Mouse (Mus musculus) cortical plate, adult 2 months (tissue): ENCODE results near the gene Ptprg. TPM values are rescaled to one million over a fixed set of nuclear protein-coding genes. Genes with fewer than 3 reads are reported as not detected.

Source experiments
- H3K27ac ChIP-seq: fragments of 200-500 bp; 2 replicates; pipeline ENCODE4 v1.5.1; 2012; ENCODE audit warnings: low read length, control low read depth, inconsistent platforms; ENCODE audit not compliant: insufficient read depth
- H3K4me1 ChIP-seq: fragments of 200-500 bp; 2 replicates; pipeline ENCODE4 v1.6.1; 2011; ENCODE audit warnings: low read length; ENCODE audit not compliant: control insufficient read depth, insufficient read depth
- H3K4me3 ChIP-seq: fragments of 200-500 bp; 2 replicates; pipeline ENCODE4 v1.5.1; 2011; ENCODE audit warnings: mild to moderate bottlenecking, low read length, control low read depth; ENCODE audit not compliant: insufficient read depth
- CTCF ChIP-seq: fragments of 200-500 bp; IDR thresholded peaks from 2 replicates; pipeline ENCODE4 v1.5.1; 2011; ENCODE audit warnings: mild to moderate bottlenecking, control low read depth, low read length; ENCODE audit not compliant: insufficient read depth; ENCODE audit errors: extremely low read depth
- POLR2A ChIP-seq: fragments of 200-500 bp; IDR thresholded peaks from 2 replicates; pipeline ENCODE4 v1.6.1; 2011; ENCODE audit warnings: mild to moderate bottlenecking, low read length, control low read depth; ENCODE audit not compliant: insufficient read depth; ENCODE audit errors: extremely low read depth
- polyA plus RNA-seq: library from polyadenylated mRNA; depleted of rRNA; stranded (reverse); fragments of >200 nt; gene quantifications from 2 replicates; pipeline ENCODE4 v1.2.3, GENCODE M21; 2012

Gene Ptprg
- polyA plus RNA-seq, 1 experiment, result 27.9 TPM

GRCm38 (mm10) chr14:11752678-11753077 is 199.3 kb downstream of the Ptprg start:
- H3K4me3 ChIP-seq, result no peak overlapping the region
- H3K27ac ChIP-seq, result no peak overlapping the region
- peaks cover 1% of the 10 kb centered on the region; the same call in 1 of the 2 replicates for H3K4me1 ChIP-seq
- TF ChIP-seq CTCF (no peak), POLR2A (no peak)

- no peak overlapping the region for H3K27ac ChIP-seq
- peaks cover 1% of the 10 kb centered on the region; the same call in 1 of the 2 replicates for H3K4me1 ChIP-seq
- TF ChIP-seq CTCF (no peak), POLR2A (no peak)
- no peak overlapping the region for H3K4me3 ChIP-seq
Measured at GRCm38 (mm10) chr14:11754656-11755055, 201.3 kb downstream of the Ptprg start.

GRCm38 (mm10) chr14:11758185-11758584 is 204.9 kb downstream of the Ptprg start:
- no peak overlapping the region for H3K27ac ChIP-seq
- no peak overlapping the region for H3K4me3 ChIP-seq
- TF ChIP-seq POLR2A (no peak), CTCF (no peak)
- H3K4me1 ChIP-seq, result peaks cover 5% of the 10 kb centered on the region; the same call in 1 of the 2 replicates

- Histone ChIP-seq H3K27ac (no peak overlapping the region), H3K4me3 (no peak overlapping the region), H3K4me1 (peaks cover 5% of the 10 kb centered on the region; the same call in 1 of the 2 replicates)
- TF ChIP-seq CTCF (no peak), POLR2A (no peak)
Measured at GRCm38 (mm10) chr14:11759356-11759755, 206.0 kb downstream of the Ptprg start.

- Histone ChIP-seq H3K4me3 (no peak overlapping the region), H3K4me1 (peaks cover 3% of the 10 kb centered on the region; the same call in 1 of the 2 replicates), H3K27ac (no peak overlapping the region)
- TF ChIP-seq POLR2A (no peak), CTCF (no peak)
Measured at GRCm38 (mm10) chr14:11762995-11763394, 209.7 kb downstream of the Ptprg start.

GRCm38 (mm10) chr14:11772736-11773135 is 219.4 kb downstream of the Ptprg start:
- Histone ChIP-seq H3K4me1 (no peaks in the 10 kb centered on the region), H3K4me3 (no peak overlapping the region)
- TF ChIP-seq POLR2A, result no peak
- TF ChIP-seq CTCF, result no peak

GRCm38 (mm10) chr14:11774476-11775037 is 221.2 kb downstream of the Ptprg start:
- no peak overlapping the region for H3K27ac ChIP-seq
- H3K4me3 ChIP-seq, result no peak overlapping the region
- no peak for TF ChIP-seq POLR2A
- TF ChIP-seq CTCF, result no peak
- H3K4me1 ChIP-seq, result no peaks in the 10 kb centered on the region

More at GRCm38 (mm10) chr14:11772736-11773135, 219.4 kb downstream of the Ptprg start:
- H3K27ac ChIP-seq, result no peak overlapping the region

- no peak for TF ChIP-seq CTCF
- TF ChIP-seq POLR2A, result no peak
- Histone ChIP-seq H3K4me3 (no peak overlapping the region), H3K4me1 (no peaks in the 10 kb centered on the region), H3K27ac (no peak overlapping the region; the same call in 1 of the 2 replicates)
Measured at GRCm38 (mm10) chr14:11775204-11775603, 221.9 kb downstream of the Ptprg start.

GRCm38 (mm10) chr14:11775951-11776495 is 222.7 kb downstream of the Ptprg start:
- Histone ChIP-seq H3K4me3 (no peak overlapping the region), H3K27ac (no peak overlapping the region), H3K4me1 (peaks cover 2% of the 10 kb centered on the region)
- TF ChIP-seq POLR2A, result no peak
- no peak for TF ChIP-seq CTCF

- H3K4me1 ChIP-seq, result peaks cover 2% of the 10 kb centered on the region
- H3K4me3 ChIP-seq, result no peak overlapping the region
- no peak overlapping the region for H3K27ac ChIP-seq
- TF ChIP-seq POLR2A (no peak), CTCF (no peak)
Measured at GRCm38 (mm10) chr14:11776566-11776965, 223.2 kb downstream of the Ptprg start.

GRCm38 (mm10) chr14:11791190-11791589 is 237.9 kb downstream of the Ptprg start:
- Histone ChIP-seq H3K4me3 (no peak overlapping the region), H3K4me1 (peaks cover 2% of the 10 kb centered on the region; the same call in 1 of the 2 replicates), H3K27ac (no peak overlapping the region)
- no peak for TF ChIP-seq POLR2A
- TF ChIP-seq CTCF, result no peak
